Mouse (Mus musculus): Measurements from ENCODE around the gene Cdkal1.

GRCm38 (mm10) chr13:29316271-29316670 lies 539.2 kb downstream of the Cdkal1 start:
- TF ChIP-seq CTCF (IDR thresholded peaks at IDR 0.05; ENCODE audit: borderline replicate concordance, extremely low read depth, insufficient read depth, insufficient read length) (no peak), POLR2A (IDR thresholded peaks at IDR 0.05; ENCODE audit: borderline replicate concordance, extremely low read depth, insufficient read depth, insufficient read length, poor library complexity, severe bottlenecking) (no peak)

All from brain, embryonic 14.5 days (tissue).